Mouse (Mus musculus): Measurements from ENCODE around the gene Pcsk2. TPM values are rescaled to one million over a fixed set of nuclear protein-coding genes. Genes with fewer than 3 reads are reported as not detected.

The Pcsk2 gene
- 100 to 1,000 TPM; 233 to 246 TPM for total RNA-seq (2021)
- long read RNA-seq, experiment 1, full-length matches to known transcripts = 263 of 334 reads
- long read RNA-seq, experiment 1, partial matches to known transcripts = 48 of 334 reads
- long read RNA-seq, experiment 1, other reads (novel, unspliced or antisense) = 23 of 334 reads
- long read RNA-seq, experiment 2, full-length matches to known transcripts = 206 of 261 reads
- long read RNA-seq, experiment 2, partial matches to known transcripts = 22 of 261 reads
- long read RNA-seq, experiment 2, other reads (novel, unspliced or antisense) = 33 of 261 reads

DNA sequence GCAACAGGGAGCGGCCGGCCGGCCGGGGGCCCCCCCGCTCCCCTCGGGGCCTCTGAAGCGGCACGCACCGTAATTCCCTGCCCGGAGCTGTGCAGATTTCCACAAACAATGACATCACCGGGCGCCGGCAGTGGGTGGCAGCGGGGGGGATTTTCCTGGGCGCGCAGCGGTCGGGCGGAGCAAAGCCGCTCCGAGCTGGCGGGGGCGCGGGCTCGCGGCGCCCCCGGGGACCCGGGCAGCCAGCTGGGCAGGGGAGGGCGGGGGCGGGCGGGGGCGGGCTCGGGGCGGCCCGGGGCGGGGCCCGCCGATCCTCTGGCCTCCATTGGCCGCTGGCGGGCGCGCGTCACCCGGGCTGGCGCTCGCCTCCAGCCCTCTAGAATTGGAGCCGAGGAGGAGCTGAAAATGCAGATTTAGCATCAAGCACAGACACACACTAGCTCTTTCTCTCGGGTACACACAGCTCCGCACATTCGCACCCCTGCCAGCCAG is at the start of gene Pcsk2:
Gene Pcsk2 (plus strand): TSS at position 399 of the 489 bp plus-strand sequence.
- peak; percentile 90 to 92 for DNase-seq (ENCODE audit: low spot score in 2 of 2)
- intact Hi-C loops (cut with DNase I) = loop anchor here (5.0 to 10.0 kb wide), 4 partner anchors 91 to 434 kb away; no protein-coding TSS in a partner anchor

- DNase-seq (ENCODE audit: low spot score in 2 of 2) = no peak
- intact Hi-C loops (cut with DNase I) = no loop called here
These were observed 45.1 kb upstream of the Pcsk2 start for GRCm38 (mm10) chr2:143500845-143501244.

DNA sequence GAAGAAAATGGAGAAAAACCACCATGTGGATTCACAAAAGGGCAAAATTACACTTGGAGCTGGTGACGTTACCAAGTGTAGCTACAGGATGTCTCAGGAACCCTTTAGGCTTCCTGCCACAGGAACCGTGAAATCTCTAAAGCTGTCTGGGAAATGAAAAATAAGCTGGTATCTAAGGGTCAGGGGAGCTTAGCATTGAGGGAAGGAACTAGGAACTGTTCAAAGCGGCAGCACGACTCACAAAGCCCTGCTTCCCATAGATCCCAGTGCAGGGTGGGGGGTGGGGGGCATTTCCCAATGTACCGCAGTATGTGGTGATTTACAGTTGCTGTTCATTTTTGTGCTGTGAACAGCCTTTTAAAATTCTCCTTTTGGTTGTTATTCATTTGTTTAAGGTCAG is 44.2 kb upstream of the Pcsk2 start:
- peak in 1 of 2 experiments; percentile 7 for DNase-seq (ENCODE audit: low spot score in 2 of 2)
- intact Hi-C loops (cut with DNase I) = no loop called here

DNA sequence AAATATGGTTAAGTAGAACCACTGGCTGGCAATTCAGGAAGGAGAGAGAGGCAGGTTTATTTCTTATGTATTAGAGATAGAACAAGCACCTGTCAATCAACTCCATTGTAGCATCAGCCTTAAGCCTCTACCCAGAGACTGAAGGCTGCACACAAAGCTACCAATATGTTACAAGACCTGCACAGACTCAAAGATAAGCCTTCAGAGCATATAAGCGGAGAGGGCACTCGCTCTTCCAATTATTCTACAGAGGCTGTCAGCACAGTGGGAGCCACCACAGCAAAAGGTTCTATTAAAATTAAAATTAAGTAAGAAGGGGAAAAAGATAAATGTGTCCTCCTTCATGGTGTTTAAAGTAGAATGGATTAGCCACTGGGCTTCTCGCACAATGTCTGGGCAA is 43.8 kb upstream of the Pcsk2 start:
- DNase-seq (ENCODE audit: low spot score in 2 of 2) = no peak
- intact Hi-C loops (cut with DNase I) = no loop called here

- intact Hi-C loops (cut with DNase I) = no loop called here
- DNase-seq (ENCODE audit: low spot score in 2 of 2) = no peak
These were observed 9.5 kb upstream of the Pcsk2 start for GRCm38 (mm10) chr2:143536485-143536884.

GRCm38 (mm10) chr2:143545299-143545751 is 631 bp upstream of the Pcsk2 start:
- peak; percentile 15 to 31 for DNase-seq (ENCODE audit: low spot score in 2 of 2)
- intact Hi-C loops (cut with DNase I) = loop anchor here (5.0 to 10.0 kb wide), 4 partner anchors 91 to 433 kb away; no protein-coding TSS in a partner anchor

DNA sequence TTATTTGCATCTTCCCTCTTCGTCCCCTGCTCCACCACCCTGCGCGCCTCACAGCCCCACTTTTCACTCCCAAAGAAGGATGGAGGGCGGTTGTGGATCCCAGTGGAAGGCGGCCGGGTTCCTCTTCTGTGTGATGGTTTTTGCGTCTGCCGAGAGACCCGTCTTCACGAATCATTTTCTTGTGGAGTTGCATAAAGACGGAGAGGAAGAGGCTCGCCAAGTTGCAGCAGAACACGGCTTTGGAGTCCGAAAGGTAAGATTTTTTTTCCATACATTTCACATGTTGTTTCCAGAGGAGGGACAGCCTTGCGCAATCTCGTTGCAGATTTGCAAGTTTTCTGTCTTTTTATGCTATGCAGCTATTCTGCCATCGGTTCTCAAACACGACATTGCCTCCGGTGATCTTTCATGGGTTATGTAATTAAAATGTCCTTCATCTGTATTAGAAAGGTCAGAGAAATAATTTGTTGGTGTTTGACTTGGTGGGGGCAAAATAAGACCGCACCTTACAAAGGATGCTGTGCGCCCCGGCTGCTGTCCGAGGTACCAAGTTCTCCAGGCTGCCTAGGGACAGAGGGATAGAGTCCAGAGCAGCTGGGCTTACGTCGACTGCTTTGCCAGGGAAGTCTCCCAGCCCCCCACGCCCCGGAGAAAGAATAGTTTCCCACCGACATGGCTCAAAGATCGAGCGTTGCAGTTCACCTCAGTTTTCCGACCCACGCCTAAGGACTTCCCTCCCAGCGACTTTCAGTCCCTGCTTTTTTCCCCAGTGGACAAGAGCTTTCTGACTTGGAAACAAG is 656 bp downstream of the Pcsk2 start:
- intact Hi-C loops (cut with DNase I) = loop anchor here (5.0 to 10.0 kb wide), 4 partner anchors 92 to 434 kb away; no protein-coding TSS in a partner anchor
- DNase-seq (ENCODE audit: low spot score in 2 of 2) = peak; percentile 28 to 33

- peak; percentile 60 to 72 for DNase-seq (ENCODE audit: low spot score in 2 of 2)
These were observed 1.5 kb downstream of the Pcsk2 start for GRCm38 (mm10) chr2:143547251-143548090.

GRCm38 (mm10) chr2:143560384-143560783 is 14.4 kb downstream of the Pcsk2 start:
- intact Hi-C loops (cut with DNase I) = no loop called here
- no peak for DNase-seq (ENCODE audit: low spot score in 2 of 2)

More at GRCm38 (mm10) chr2:143547251-143548090, 1.5 kb downstream of the Pcsk2 start:
- intact Hi-C loops (cut with DNase I) = loop anchor here (5.0 to 10.0 kb wide), 4 partner anchors 93 to 435 kb away; no protein-coding TSS in a partner anchor

DNA sequence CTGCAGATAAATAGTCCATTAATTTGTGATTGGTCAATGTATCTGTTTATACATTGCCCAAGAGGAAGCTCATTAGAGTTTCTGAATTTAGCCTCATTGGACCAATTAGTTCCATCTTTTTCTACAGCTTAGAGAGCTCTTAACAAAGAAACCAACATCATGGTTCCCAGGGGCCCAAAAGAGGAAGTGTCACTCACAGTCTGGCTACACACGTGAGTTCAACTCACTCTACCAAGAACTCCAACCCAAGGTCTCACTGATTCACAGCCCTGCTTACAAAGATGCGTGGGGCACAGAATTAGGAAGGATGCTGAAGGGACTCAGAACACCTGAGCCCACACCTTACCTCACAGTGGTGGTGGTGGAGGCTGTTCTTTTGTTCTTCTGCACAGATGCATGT is 19.1 kb downstream of the Pcsk2 start:
- DNase-seq (ENCODE audit: low spot score in 2 of 2) = no peak
- intact Hi-C loops (cut with DNase I) = no loop called here

- DNase-seq (ENCODE audit: low spot score in 2 of 2) = no peak
- intact Hi-C loops (cut with DNase I) = no loop called here
These were observed 20.0 kb downstream of the Pcsk2 start for GRCm38 (mm10) chr2:143565961-143566360.

- DNase-seq (ENCODE audit: low spot score in 2 of 2) = no peak
- intact Hi-C loops (cut with DNase I) = no loop called here
These were observed 39.4 kb downstream of the Pcsk2 start for GRCm38 (mm10) chr2:143585341-143585740.

- intact Hi-C loops (cut with DNase I) = no loop called here
These were observed 44.4 kb downstream of the Pcsk2 start for GRCm38 (mm10) chr2:143590398-143590797.

DNA sequence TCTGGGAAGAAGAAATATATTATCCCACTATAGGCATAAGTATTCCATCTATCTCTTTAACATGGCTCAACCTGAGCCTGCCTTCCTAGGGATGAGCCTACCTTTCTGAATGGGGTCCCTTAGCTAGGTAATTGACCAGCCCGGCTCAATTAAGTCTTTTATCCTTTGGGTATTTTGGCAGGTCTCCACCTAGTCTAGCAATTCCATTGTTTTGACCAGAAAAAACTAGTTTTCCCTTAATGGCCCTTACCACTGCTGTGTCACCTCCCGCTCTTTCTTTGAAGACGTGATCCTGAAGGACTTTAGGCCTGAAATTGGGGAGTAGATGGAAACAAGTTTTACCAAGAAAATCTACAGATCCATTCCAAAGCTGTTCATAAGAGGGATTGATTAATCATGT is 57.1 kb downstream of the Pcsk2 start:
- intact Hi-C loops (cut with DNase I) = no loop called here
- DNase-seq (ENCODE audit: low spot score in 2 of 2) = no peak

More at GRCm38 (mm10) chr2:143590398-143590797, 44.4 kb downstream of the Pcsk2 start:
- DNase-seq (ENCODE audit: low spot score in 2 of 2) = no peak

GRCm38 (mm10) chr2:143603871-143604512 is 58.0 kb downstream of the Pcsk2 start:
- intact Hi-C loops (cut with DNase I) = no loop called here
- no peak for DNase-seq (ENCODE audit: low spot score in 2 of 2)

- no peak for DNase-seq (ENCODE audit: low spot score in 2 of 2)
- intact Hi-C loops (cut with DNase I) = no loop called here
These were observed 64.7 kb downstream of the Pcsk2 start for GRCm38 (mm10) chr2:143610355-143611331.

DNA sequence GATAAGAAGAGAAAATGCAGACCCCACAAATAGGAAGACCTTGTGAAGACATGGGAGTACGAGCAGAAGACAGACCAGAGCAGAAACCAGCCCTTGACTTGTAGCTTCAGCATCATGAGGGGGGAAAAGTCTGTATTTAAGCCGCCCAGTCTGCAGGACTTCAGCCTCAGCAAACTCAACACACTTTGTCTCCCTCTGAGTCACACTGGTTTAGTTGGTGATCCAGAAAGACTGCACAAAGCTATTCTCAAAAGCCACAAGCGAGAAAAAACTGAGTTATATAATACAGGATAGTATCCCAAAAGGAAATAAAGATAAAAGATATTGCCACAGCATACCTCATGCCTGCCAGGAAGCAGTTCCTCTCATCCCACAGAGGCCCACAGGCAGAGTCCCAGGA is 67.5 kb downstream of the Pcsk2 start:
- intact Hi-C loops (cut with DNase I) = no loop called here

DNA sequence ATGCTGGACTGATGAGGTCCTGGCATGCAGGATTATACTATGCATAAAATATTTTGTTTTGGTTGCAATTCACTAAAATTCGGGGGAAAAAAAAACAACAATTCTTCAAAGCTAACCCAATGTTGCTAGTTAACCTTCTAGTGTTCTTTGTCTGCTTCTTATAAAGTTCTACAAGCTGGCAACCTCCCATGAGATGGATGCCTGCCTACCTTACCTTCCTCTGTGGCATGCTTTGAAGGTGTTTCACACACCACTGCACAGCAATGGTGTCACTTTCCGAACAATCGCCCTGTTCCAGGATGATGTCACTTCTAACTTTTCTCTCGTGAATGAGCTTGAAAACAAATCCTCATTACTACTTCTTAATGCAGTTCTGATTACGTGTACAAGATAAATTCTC is 68.8 kb downstream of the Pcsk2 start:
- intact Hi-C loops (cut with DNase I) = no loop called here
- no peak for DNase-seq (ENCODE audit: low spot score in 2 of 2)

More for the DNA sequence above, 67.5 kb downstream of the Pcsk2 start:
- no peak for DNase-seq (ENCODE audit: low spot score in 2 of 2)

Data from left cerebral cortex, postnatal 14 days (tissue).